Mouse (Mus musculus): Measurements from ENCODE around the gene Mtrf1. TPM values are rescaled to one million over a fixed set of nuclear protein-coding genes. Genes with fewer than 3 reads are reported as not detected.
A peak's percentile ranks its signal among the peaks of the same experiment; 100 is the strongest.
"Not testable (repeated sequence)": the region's sequence is repeated elsewhere in the genome, so short reads cannot be mapped to it uniquely, and the experiment has no call there.

Mtrf1 gene
- total RNA-seq, 4 experiments from 2014 or later, result 6.7 to 7.3 (median 7.0) TPM

GRCm38 (mm10) chr14:79445055-79445620 is 47.6 kb downstream of the Mtrf1 start:
- no peak for DNase-seq (ENCODE audit: low spot score in 2 of 2)

GRCm38 (mm10) chr14:79451681-79452590 is 54.4 kb downstream of the Mtrf1 start, which contains the start of gene Kbtbd6:
Gene Kbtbd6 (plus strand): TSS chr14:79451835.
- DNase-seq (ENCODE audit: low spot score in 2 of 2), result peak; percentile 59 to 71

GRCm38 (mm10) chr14:79452591-79452934 is 55.0 kb downstream of the Mtrf1 start:
- DNase-seq (ENCODE audit: low spot score in 2 of 2), result not testable (repeated sequence)

- DNase-seq (ENCODE audit: low spot score in 2 of 2), result no peak
Measured at GRCm38 (mm10) chr14:79460401-79460800, 62.8 kb downstream of the Mtrf1 start.

GRCm38 (mm10) chr14:79460988-79461387 is 63.4 kb downstream of the Mtrf1 start:
- no peak for DNase-seq (ENCODE audit: low spot score in 2 of 2)

GRCm38 (mm10) chr14:79465623-79466022 is 68.1 kb downstream of the Mtrf1 start:
- no peak for DNase-seq (ENCODE audit: low spot score in 2 of 2)

GRCm38 (mm10) chr14:79467621-79468020 is 70.0 kb downstream of the Mtrf1 start:
- no peak for DNase-seq (ENCODE audit: low spot score in 2 of 2)

Other genes with a start within 250 kb of the Mtrf1 start
- gene Zfp957, start 150.4 kb upstream of the Mtrf1 start, total RNA-seq (2022), result not detected
- gene Rgcc, start 96.1 kb upstream of the Mtrf1 start, total RNA-seq (2022), result 10 to 100 TPM; 32.2 to 35.0 (median 33.7) TPM
- 10 to 100 TPM; 11.5 to 14.4 (median 13.1) TPM for gene Naa16, start 7.0 kb upstream of the Mtrf1 start, total RNA-seq (2022)
- 10 to 100 TPM; 35.5 to 40.8 (median 37.1) TPM for gene Kbtbd7, start 28.7 kb downstream of the Mtrf1 start, total RNA-seq (2022)
- gene Kbtbd6, start 54.1 kb downstream of the Mtrf1 start, total RNA-seq (2022), result 1 to 10 TPM; 1.0 to 1.4 (median 1.2) TPM
- gene Elf1, start 83.4 kb downstream of the Mtrf1 start, total RNA-seq (2022), result 1 to 10 TPM; 4.9 to 5.7 (median 5.0) TPM
- 10 to 100 TPM; 45.6 to 51.2 (median 51.0) TPM for gene Wbp4, start 83.7 kb downstream of the Mtrf1 start, total RNA-seq (2022)
- 10 to 100 TPM; 87.9 to 97.3 (median 91.3) TPM for gene Sugt1, start 189.9 kb downstream of the Mtrf1 start, total RNA-seq (2022)

All from left cerebral cortex, adult 8-10 months (tissue).